Mouse (Mus musculus): ENCODE results near the gene Syt16.

Gene Syt16

DNA sequence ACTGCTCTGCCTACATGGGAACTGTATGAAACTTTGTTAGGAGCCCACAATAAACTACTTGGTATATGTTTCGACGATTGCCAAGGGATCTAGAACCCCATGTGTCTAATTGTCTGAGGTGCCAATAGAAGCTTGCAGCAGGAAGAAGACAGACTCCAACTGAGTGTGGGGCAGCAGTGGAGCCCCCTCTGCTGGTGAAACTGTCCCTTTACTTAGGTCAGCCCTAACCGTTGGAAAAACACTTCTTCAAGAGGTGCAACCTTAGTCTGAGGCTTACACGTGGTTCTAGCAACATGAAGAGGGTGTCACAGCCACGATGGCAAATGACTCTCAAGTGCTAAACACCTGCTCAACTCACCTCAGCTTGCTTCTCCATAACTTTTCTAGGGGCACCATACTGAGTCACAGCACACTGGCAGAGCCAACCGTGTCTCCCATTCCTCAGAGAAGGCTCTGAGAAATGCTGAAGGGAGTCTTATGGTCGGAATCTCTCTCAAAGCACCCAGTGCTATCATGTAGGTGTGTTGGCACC lies 17.3 kb downstream of the Syt16 start:
- peak; percentile 39 for DNase-seq

DNA sequence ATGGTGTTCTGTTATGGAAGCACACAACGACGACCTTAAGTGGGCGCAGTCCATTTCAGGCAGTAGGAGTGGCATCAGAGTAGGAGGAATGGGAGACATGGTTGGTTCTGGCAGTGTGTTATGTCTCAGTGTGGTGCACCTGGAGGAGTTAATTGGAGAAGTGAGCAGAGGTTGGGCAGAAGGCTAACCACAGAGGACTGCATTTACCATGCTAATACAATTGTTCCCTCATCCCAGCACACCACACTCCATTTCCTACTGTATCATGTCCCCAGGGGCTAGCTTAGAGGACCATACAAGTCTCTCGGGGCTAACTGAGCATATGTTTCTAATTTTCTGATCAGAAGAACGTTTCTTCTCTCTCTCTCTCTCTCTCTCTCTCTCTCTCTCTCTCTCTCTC lies 18.0 kb downstream of the Syt16 start:
- DNase-seq = no peak

DNA sequence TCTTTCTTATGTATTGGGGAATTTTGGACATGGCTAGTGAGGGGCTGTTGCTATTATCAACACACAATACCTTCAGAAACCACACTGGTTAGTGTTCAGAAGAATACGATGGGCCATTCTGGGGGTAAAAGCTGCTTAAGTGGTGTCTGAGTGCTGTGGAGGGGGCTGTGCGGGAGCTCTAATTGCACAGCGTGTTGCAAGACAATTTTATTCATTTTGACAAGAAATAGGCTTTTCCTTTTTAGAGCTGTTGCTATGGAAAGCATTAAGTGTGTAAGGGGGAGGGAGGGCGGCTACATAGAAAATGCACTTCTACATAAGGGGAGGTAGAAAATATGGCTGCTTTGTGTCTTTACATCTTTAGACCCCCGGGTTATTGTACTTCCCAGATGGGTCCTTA lies 25.8 kb downstream of the Syt16 start:
- DNase-seq = no peak

DNA sequence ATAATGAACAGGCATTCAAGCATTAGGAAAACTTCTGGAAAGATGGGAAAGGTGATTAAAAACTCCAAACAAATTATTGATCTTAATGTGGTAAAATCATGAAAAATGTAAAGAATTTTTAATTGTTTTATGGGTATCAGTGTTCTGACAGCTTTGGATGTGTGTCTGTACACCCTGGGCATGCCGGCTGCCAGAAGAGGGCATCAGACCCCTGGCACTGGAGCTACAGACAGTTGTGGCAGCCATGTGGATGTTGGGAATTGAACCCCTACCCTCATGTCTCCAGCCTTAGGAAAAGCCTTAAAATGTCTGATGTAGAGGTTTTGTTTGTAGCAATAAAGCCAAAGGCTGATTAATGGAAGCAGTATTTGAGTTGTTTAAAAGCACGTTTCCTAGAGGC lies 27.5 kb downstream of the Syt16 start:
- no peak for DNase-seq

DNA sequence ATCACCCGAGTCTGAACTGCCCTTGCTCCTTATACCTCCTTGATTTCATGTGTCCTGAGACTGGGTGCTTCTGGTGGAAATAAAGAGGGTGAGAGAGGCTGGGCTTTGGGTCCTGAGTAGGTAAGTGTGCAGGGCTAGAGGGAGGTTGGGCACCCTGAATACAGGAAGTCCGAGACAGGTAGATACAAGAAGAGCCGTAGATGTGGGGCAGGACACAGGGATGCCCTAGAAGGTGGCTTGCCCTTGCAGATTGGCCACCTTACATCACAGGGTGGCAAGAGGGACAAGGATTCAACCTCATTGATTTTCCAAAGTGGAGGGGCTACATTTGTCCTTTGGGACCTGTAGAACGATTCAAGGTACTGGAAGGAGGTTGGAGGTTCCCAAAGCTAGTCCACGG lies 45.8 kb downstream of the Syt16 start:
- no peak for DNase-seq

DNA sequence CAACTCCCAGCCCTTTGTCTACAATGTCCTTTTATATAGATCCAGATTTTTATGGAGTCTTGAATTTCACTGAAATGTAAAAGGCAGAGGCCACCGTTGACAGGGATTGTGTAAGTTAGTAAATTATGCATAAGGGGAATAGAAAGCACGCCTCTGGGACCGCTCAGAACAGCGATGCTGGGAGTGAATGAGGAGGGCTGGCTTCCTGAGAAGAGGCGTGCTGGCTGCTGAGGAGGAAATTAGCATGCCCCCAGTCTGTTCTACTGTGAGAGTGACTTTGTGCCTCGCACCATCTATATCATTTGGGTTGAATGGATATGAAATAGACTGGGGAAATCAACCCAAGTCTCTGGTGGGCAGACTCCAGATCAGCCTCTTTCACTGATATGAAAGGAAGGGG lies 46.3 kb downstream of the Syt16 start:
- no peak for DNase-seq

DNA sequence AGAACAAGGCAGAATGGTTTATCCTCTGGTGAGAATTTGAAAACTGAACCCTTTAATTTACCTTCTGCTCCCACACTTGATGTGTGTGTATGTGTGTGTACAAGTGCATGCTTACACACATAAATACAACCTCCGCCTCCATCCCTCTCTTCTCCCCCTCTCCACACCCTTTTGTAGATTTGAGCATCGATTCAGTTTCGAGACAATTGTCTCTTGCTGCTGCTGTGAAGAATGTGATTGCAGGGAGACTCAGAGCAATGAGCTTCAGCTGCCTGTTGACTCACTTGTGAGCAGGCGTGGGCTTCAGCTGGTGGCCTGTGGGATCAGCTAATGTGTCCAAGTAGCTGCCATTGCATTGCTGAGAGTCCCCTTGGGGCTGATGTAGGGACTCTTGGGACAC lies 46.8 kb downstream of the Syt16 start:
- DNase-seq = no peak

DNA sequence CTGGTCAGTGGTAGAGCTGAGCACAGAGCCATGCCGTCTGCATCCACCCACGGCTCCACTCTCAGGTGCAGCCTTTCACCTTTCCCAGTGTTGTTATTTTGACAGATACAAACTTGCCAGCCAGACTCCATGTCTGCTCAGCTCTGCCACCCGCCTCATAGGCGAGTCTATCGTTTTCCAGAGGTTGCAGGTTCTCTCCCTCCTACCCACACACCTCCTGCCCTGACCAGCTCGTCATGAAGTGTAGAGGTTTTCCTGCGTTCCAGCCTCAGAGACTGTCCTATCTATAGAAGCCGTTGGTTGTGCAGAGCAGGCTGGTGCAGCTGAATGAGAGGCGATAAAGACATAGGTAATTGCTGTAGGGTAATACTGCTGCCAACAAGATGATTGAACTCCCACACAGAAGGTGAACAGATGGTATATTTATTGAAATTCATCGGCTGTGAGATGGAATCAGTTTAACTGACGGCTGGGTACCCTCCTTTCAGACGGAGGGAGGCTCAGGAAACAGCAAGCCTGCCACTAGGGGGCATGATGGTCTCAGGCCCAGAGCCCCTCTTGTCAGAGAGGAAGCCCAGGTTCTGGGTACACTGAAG lies 58.0 kb downstream of the Syt16 start:
- DNase-seq = peak; percentile 51

DNA sequence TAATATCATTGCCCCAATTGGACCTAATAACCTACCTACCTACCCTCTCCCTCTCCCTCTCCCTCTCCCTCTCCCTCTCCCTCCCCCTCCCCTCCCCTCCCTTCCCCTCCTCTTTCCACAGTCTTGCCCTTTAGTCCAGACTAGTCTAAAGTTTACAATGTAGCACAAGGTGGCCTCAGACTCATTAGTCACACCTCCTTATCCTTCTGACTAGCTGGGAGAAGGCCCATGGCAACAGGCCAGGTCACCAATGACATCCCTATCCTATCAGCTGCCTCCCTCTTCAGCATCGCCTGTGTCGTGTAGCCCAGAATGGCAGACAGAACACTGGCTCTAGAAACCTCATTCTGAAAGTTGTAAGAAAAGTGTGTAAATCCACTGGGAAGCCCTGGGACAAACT lies 58.7 kb downstream of the Syt16 start:
- DNase-seq = no peak

DNA sequence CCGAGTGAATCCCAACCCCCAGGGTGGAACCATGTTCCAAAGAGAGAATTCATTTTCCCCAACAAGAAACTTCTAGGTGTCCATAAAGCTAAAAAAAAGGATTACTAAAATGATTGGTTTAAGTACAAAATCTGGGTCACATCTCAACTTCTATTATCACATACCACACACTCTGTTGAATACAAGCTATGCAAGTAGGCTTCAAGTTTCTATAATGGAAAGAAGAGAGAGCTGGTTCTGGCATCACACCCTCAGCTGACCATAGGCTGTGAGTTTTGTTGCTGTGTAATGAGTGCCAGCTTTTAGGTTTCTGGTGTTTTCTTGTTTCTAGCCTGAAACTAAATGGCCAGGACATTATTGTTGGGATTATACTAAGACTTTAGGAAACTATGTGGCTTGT lies 65.1 kb downstream of the Syt16 start:
- DNase-seq = no peak

DNA sequence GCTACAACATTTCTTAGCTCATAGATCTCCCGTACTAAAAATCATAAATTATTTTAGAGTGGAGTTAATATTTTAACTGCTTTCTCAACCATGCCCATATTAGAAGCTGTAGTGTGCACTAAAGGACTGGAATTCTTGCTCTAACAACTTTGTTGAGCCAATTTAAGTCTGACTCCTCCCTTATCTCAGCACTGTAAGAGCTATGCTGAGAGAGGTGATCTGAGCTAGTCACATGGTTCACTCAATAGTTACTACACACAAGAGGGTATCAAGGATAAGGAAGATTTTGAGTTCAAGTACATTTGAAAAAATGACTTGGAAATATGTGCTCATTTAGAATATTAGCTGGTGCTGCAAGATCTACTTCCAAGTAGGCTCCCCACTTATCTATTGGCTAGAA lies 71.5 kb downstream of the Syt16 start:
- DNase-seq = peak; percentile 10

DNA sequence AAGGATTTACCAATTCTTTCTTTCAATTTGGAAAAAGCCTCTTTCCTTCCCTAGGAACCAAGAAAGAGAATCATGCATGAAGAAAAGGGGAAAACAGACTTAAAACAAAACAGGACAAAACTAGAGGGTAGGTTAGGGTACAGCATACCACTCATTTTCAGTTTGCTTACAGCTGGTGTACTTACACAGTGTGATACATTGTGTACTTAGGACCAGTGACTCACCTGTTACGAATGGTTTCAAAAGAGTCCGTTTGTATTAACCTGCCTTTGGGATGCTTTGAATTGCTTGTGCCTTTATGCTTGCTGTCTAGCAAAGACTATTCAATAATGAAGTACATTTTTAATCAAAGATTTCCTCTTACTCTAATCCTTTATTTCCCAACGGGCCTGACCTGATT lies 78.1 kb downstream of the Syt16 start:
- DNase-seq = no peak

DNA sequence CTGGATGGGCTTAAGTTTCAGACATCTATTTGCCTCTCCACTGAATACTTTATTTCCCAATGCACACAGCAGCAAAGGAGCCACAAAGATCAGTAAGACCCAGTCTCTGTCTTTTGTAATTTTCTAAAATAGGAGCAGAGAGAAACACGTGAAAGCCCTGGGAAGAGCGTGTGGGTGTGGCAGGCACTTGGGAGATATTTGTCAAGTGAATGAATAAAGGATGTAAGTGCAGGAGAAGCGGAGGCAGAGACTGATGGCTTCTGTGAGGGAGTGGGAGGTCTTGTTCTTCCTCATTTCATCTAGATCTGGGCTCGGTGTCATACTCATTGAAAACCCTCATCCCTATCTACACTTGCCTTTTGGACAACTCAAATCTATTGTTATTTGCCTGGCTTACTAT lies 78.6 kb downstream of the Syt16 start:
- no peak for DNase-seq

DNA sequence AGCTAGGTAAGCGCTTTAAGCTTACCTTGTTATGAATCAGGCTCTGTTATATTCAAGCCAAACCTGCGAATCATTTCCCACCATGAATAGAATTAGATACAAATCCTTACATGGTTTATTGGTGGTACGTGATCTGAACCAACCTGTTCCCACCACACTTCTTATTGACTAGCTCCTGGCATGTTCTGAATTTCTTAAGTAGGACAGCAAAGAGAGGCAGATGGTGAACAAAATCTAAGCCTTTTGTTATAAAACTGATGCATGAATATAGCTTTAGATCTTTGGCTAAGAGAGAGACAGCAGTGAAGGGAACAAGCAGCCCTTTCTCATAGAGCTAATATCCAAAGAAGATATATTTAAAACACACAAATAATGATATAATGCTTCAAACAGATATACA lies 83.7 kb downstream of the Syt16 start:
- no peak for DNase-seq

DNA sequence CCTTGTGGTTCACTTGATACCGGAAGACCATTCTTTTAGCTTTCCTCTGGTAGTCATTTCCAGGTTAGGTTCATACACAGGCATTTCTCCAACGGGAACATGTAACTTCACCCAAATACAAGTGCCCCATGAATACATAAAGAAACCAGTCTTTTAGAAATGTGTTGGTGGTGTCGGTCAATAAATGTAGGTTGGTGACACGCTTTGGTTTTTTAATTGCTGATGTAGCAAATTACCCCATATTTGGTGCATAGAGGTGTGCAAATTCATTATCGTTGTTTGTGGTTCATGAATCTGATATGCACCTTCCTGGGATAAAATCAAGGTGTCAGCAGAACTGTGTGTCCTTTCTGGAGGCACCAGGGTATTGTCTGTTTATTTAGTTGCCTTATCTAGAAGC lies 86.9 kb downstream of the Syt16 start:
- no peak for DNase-seq

DNA sequence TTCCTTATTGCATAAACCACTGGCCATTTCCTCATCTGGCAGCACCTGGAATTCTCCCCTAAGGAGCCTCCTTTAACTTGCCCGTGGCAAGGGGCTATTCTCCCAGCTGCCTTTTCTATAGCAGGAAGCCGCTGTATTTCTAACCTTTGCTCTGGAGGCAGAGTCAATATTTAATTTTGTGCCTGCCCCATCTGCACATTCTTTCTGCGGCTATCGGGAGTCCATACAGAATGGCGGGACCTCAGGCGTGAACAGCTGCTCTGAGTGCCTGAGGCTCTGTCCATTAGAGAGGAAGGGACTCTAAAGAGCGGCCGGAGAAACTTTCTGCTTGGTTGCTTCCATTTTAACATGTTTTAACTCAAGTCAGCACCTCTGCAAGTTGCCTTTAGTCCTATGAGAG lies 89.6 kb downstream of the Syt16 start:
- no peak for DNase-seq

DNA sequence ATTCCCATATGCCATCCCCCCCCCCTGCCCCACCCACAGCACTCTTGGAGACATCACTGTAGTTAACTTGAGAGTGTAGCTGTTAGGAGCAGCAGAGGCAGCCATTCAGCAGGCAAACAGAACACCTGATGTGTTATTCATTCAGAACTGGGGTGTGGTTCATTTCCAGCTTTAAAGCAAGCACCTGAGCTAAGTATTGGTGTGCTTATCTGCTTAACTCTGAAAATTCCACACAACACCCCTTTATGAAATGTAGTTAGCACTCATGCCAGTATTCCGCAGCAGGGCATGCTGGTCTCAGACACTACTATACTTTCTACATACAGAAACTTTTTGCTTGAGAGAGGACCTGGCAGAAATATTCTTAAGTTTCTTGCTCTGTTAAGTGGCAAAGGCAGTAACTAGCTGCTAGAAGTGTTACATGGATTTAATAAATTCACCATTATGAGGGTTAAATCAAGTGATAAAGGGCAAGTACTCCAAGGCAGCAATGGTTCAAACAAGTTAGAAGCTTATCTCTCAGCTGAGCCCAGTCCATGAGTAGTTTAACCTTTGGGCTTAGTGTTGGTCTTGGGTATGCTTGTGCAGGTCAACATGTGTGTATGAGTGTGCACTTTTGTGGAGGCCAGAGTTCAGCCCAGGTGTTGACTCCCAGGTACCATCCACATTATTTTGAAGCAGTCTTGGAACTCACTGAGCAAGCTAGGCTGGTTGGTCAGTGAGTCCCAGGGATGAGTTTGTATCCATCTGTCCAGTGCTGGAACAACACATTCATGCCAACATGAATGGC lies 92.1 kb downstream of the Syt16 start:
- DNase-seq = no peak

DNA sequence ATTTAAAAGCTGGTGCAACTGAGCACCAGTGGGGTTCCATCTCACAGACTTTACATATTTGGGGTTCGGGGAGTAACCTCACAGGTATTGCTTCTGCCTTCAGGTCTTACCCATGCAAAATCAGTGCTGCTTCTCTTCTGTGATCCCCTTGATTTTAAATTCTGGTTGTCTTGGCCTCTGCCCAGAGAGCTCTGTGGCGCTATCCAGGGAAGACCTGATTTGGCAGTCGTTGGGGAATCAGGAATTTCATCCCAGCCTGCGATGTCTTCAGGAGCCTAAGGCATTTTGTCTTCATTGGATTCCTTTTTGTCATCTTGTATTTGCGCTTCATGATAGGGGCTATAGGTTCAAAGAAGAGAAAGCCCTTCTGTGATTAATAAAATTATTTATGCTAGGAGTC lies 95.1 kb downstream of the Syt16 start:
- DNase-seq = no peak

DNA sequence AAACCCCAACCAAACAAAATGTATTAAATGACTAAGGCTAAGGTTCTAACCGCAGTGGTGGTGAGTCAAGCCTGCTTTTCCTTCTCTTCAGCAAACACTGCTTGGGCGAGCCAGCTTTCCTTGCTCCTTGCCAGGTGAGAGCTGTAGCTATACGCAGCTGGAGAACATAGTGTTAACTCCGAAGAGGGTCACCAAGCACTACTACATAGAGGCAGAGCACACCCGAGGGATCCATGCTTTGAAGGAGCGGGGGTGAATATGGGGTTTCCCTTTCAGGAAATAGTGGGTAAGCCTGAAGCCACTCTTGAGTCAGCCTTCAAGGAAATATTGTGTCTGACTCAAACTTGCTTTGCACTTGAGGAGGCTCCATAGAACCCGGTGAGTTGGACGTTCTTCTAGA lies 95.6 kb downstream of the Syt16 start:
- DNase-seq = no peak

DNA sequence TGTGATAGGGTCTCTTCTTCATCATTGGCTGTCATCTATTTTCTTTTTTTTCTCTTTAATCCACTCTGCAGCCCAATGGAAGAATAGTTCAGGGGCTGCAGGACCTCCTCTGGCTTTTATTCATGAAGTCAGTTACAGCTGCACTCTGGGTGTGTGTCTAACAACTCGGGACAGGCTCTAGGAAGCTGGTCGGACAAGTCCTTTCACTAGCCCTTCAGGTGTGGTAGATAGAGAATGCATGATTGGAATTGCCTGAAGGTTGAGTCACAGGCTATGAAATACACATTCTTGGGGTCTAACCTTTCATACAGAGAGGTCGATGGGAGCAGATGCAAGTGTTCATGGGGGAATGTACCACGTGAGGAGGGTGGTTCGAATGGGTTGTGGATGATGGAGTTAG lies 97.2 kb downstream of the Syt16 start:
- DNase-seq = no peak

DNA sequence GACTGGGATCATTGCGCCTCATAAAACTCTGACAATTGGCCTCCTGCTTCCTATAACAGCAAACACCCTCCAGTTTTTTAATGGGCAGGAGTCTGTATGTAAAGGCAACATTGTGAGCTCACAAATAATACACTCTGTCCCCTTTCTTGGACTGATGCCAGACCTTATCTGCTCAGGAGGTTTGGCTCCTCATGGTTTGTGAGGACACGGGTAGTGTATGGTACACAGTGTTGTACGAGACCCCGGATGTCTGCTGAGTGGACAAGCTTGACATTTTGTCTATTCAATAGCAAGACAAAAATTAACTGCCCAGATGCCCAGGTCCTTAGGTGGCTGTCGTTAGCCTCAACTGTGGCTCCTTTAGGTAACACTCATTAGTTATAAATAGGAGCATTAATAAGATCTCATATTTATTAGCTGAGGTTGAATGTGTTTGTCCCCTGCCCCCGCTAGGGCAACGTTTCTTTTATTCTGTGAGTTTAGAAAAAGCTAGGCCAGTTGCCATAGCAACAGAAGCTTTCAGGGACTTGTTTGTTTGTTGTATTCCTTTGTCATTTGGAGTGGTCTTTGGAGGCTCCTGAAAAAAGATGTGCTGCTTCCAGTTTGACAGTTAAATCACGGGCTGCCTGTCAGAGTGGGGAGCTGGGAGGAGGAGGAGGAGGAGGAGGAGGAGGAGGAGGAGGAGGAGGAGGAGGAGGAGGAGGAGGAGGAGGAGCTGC lies 101.3 kb downstream of the Syt16 start:
- DNase-seq = no peak

DNA sequence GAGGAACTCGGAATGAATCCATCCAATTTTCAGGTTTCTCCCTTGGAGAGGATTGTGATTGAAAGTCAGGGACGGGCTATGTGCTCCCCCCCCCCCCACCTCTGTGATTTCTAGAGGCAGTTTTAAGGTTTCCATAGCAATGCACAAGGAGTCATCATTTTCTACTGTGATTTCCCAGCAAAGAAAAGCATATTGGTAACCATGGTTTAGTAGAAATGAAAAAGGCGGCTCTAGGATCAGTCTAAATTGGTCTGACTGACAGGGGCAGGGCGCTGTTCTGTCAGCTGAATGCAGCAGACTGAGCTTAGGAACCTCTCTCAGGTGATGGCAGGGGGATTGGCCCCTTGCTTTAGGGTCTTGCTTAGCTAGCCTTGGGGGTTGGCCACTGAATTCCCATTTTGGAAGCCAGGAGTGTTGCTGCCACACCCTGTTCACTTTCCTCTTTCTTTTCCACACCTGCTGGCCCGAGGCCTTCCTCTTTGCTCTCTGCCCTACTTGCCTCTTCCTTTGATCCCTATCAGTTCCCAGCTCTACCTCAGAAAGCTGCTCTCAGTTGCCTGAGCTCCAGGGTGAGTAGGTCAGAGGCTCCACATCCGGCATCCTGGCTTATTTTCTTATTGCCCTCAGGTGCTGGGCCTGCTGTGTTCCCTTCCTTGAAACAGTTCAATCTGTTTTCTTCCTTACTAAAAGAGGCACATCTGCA lies 108.5 kb downstream of the Syt16 start:
- DNase-seq = no peak

DNA sequence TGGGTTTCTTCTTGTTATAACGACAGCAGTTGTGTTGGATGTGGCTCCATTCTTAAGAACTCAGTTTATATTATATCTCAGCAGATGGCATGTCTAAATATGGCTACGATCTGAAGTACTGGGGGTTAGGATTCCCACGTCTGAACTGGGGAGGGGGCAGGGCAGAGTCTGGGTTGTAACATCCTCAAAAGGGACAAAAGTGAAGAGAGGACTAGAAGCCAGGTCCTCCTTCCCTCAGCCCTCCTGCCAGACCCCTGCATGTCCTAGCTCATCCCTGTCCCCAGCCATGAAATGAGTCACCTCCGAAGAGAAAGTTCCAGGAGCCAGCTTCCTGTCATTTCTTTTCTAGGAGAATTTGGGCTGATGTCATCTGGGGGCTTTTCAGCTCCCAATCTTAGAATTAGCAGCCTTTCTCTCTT lies 111.2 kb downstream of the Syt16 start:
- DNase-seq = no peak

Data from lung, postnatal 36 days (tissue).